Mouse (Mus musculus): ENCODE measurements around the gene 2310022A10Rik.

2310022A10Rik gene

DNA sequence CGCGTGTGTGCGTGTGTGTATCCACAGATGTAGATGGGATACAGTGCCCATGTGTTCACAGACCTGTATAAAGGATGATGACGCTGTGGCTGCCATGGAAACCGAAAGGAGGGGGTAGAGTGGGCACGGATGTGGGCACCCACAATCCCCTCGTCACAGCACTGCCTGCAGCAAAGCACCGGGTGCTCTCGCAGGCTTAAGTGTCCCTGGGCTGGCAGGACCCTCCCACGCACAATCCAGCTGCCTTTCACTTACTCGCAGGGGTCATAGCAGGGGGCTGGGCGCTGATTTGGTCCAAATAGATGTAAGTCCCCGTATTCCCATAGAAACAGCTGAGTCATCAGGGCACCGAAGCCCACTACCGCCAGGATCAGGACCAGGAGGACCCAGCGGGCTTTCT, 11.6 kb upstream of the 2310022A10Rik start:
- DNase-seq, result peak; percentile 94

DNA sequence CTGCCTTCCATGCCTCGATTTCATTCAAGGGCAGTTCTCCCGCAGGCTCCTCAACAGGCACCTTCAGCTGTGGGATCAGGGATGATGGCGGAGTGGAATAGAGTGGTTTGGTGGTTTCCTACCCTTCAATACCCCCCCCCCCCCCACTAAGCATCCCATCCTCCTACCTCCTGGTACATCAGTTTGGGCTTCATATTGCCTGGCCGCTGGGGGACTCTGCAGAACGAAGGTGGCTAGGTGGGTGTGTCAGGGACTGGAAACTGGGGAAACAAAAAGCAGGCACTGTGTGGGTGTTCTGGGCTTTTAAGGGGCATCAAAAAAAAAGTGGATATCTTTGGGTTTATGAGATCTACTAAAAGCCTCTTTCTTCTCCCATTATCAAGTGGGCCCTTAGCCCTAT, 11.1 kb upstream of the 2310022A10Rik start:
- DNase-seq, result no peak

GRCm38 (mm10) chr7:27542392-27543033, 10.5 kb upstream of the 2310022A10Rik start:
- DNase-seq, result peak; percentile 98

- DNase-seq, result no peak
These were observed 10.0 kb upstream of the 2310022A10Rik start for GRCm38 (mm10) chr7:27543065-27543464.

GRCm38 (mm10) chr7:27543851-27544250, 9.2 kb upstream of the 2310022A10Rik start:
- no peak for DNase-seq

- no peak for DNase-seq
These were observed 8.2 kb upstream of the 2310022A10Rik start for GRCm38 (mm10) chr7:27544675-27545370.

DNA sequence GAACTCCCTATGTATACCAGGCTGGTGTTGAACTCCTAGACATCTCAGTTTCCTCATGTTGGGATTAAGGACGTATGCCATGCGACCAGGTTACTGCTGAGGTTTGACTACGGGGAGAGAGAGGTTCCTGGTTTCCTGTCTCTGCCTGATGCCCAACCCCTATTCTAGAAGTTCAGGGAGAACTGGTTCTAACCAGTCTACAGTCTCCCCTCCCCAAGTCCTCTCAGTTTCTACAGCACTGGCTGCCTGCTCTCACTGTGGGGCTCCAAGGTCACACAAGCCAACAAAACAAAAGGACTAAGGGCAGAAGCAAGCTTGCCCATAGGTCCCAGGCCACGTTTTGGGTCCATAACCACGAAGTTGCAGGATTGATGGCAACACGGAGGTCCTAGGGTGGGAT, 3.4 kb upstream of the 2310022A10Rik start:
- DNase-seq, result no peak

DNA sequence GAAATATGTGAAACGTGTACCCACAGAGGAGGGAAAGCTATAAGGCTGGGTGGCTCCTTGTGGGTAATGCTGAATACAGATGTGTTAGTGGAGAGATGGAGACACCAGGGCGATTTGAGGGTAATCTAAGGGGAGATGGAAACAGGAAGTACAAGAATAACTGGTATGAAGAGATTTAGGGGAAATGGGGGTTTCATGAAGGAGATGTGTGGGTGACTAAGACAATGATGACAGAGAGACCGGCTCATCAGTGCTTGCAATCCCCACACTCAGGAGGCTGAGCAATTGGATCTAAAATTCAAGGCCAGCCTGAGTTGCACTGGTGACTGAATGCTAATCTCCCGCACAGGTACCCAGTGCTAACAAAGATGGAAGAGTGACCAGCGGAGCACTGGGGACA, 963 bp upstream of the 2310022A10Rik start:
- DNase-seq, result no peak

- peak; percentile 97 for DNase-seq
These were observed 7.4 kb downstream of the 2310022A10Rik start for GRCm38 (mm10) chr7:27560291-27560887.

- no peak for DNase-seq
These were observed 7.9 kb downstream of the 2310022A10Rik start for GRCm38 (mm10) chr7:27560978-27561377.

- DNase-seq, result peak; percentile 96
These were observed 16.7 kb downstream of the 2310022A10Rik start for GRCm38 (mm10) chr7:27569580-27570224.

DNA sequence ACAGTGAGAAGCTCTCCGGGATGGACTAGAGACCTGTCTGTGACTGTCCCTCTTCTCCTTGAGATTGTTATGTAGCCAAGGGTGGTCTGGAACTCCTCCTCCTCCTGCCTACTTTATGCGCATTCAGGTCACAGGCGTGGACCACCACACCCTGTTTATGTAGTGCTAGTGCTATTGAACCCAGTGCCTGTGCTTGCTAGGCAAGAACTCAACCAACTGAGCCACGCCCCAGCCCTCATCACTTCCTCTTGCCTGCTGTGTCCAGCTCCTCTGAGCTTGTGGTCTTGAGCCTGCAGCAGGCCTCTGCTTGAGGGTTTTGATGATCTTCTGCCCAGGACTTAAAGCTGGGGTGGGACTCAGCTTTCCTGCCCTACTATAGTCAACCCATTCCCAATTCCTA, 19.1 kb downstream of the 2310022A10Rik start:
- DNase-seq, result no peak

- no peak for DNase-seq
These were observed 21.3 kb downstream of the 2310022A10Rik start for GRCm38 (mm10) chr7:27574124-27574880.

DNA sequence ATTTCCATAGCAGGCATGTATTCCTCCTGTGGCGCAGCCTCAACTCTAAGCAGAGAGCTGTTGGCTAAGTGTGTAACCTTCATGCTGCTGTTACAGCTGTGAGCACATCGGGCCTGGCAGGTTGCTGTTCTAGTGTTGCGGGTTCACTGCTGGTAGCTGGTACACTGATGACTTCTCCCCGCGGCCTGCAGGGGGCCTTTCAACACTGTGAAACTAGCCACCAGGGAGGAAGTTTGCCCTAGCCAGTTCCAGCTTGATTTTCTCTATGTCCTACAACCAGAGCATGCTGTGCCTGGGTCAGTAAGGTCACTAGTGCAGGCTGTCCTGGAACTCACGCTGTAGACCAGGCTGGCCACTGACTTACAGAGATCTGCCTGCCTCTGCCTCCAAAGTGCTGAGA, 23.9 kb downstream of the 2310022A10Rik start:
- no peak for DNase-seq

GRCm38 (mm10) chr7:27577589-27577988, 24.6 kb downstream of the 2310022A10Rik start:
- no peak for DNase-seq

GRCm38 (mm10) chr7:27578465-27578864, 25.4 kb downstream of the 2310022A10Rik start:
- peak; percentile 93 for DNase-seq

DNA sequence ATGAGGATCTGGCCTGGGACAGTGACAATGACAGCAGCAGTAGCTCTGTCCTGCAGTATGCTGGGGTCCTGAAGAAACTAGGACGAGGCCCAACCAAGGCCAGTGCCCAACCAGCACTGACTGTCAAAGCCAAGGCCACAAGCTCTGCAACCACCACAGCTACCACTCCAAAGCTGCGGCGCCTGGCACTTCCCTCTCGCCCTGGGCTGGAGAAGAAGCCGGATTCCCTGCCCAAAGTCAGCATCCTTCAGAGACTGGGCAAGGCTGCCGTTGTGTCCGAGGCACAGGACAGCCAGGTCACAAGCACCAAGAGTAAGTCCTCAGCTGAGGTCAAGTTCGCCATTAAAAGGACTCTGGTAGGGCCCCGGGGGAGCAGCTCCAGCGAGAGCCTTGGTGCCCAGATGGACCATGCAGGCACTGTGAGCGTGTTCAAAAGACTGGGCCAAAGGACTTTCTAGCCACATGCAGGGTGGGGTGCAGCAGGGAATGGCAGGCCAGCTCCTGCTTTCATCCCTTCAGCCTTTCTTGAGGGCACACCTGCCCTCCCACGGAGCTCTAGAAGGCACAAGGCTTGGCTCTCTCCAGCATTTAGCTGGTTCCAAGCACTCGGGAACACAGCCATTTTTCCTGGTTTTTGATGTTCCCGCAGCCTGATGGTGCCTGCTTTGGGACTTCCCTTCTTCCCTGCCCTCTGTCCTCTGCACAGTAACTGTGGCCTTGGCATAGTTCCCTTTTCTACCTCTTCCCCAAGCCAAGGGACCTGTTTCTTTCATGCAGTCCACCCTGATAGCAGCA, 27.5 kb downstream of the 2310022A10Rik start:
- DNase-seq, result no peak

GRCm38 (mm10) chr7:27586861-27587260, 33.8 kb downstream of the 2310022A10Rik start:
- DNase-seq, result no peak

DNA sequence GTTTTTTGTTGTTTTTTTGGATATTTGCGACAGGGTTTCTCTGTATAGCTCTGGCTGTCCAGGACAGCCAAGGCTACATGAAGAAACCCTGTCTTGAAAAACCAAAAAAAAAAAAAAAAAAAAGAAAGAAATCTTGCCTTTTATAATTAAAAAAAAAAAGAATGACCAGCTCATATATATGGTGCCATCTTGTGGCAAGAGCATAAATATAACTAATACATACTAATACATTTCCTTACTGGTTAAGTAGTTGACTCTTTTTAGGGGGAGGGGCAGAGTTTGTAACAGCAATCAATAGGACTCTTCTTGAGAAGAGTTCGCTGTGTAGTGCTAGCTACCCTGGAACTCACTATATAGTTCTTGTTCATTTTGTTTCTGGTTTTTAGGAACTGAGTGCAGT, 34.7 kb downstream of the 2310022A10Rik start:
- no peak for DNase-seq

DNA sequence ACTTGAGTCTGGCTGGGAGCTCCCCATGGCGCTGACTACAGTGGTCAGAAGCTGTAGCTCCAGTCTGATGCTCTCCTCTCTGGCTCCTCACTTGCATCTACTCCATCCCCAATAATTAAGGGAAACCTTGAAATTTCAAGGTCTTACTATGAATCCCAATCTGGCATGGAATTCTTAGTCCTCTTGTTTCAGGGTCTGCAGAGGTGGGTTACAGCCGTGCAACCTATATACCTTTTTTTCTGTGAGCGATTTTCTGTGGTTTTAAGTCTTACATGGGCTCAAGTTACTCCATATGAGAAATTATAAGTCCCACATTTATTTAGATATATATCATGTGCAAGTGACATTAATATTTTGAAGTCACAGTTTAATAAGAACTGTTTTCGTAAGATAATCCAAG, 37.1 kb downstream of the 2310022A10Rik start:
- no peak for DNase-seq

DNA sequence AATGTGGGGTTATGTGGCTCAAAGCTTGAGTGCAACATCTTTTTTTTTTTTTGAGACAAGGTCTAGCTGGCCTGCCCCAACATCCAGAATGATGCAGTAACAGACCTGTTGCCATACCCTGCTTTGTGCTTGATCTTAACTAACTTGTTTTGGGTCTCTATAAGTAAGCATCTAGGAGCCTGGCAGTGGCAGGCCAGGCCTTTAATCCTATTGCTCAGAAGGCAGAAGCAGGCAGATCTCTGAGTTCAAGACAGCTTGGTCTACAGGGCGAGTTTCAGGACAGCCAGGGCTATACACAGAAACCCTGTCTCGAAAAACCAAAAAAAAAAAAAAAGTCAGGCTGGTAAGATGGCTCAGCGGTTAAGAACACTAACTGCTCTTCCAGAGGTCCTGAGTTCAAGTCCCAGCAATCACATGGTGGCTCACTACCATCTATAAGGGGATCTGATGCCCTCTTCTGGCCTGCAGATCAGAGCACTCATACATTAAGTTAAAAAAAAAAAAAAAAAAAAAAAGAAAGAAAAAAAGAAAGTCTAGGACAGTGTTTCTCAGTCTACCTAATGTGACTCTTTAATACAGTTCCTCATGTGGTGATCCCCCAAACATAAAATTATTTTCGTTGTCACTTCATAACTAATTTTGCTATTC, 37.7 kb downstream of the 2310022A10Rik start:
- DNase-seq, result peak; percentile 90
